Mouse (Mus musculus) layer of hippocampus, postnatal 10 days (tissue): ENCODE data around the gene Tbxas1. TPM values are rescaled to one million over a fixed set of nuclear protein-coding genes. Genes with fewer than 3 reads are reported as not detected.

Experiments
- DNase-seq, 2 experiments: peaks; one replicate each; pipeline ENCODE4 v3.0.0; 2021; ENCODE audit warnings: low spot score in 2 of 2
- total RNA-seq, 2 experiments: library from RNA; stranded (reverse); gene quantifications; 2 replicates each; pipeline ENCODE4 v1.2.3; 2021

Gene Tbxas1
- total RNA-seq, 2 experiments from 2014 or later: 2.0 to 3.6 TPM

DNA sequence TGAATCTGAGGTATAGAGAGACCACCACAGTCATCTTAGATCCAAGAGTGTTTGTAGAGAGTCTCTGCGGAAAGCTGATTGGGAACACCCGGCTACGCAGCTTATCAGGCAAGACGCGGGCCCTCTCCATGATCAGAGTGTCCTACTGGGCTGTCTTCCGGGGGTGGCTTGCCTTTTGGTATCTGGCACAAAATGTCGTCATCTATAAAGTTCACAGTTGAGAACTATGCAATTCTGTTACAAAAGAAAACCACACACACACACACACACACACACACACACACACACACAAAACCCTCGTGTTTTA, 46.6 kb downstream of the Tbxas1 start:
- DNase-seq: no peak

DNA sequence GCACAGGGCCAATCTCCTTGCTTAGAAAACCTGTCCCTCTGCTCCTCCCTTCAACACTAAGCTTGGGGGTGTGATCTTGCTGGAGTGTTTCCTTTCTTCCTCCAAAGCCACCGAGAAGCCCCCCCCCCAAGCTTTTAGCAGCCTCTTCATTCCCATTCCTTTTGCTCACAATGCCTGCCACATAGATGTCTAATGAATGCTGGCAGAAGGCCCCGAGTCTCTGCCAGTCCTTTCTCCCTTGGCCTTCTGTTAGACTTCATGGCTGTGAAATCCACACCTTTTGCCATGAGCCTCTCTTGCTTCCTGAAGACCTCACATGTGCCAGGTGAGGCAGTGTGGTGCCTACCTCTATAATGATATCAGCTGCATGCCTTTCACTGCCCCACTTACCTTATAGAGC, 47.3 kb downstream of the Tbxas1 start:
- DNase-seq: no peak

DNA sequence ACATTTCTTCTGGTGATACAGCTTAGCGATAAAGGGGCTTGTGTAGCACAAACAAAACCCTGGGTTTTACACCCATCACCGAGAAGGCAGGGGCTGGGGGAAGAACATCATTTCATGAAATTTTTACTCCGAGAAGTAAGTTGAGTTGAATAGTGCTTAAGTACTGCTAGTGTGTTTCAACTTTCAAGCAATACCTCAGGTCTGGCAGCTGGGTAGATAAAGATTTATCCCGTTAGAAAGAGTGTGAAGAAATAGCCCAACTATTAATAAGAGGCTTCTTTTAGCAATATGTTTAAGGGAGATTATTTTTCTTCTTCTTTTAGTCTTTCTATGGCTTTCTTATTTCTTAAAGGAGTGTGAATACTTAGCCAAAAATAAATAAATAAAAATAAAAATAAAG, 48.2 kb downstream of the Tbxas1 start:
- no peak for DNase-seq

- no peak for DNase-seq
Measured at GRCm38 (mm10) chr6:38923870-38924817, 48.9 kb downstream of the Tbxas1 start.

DNA sequence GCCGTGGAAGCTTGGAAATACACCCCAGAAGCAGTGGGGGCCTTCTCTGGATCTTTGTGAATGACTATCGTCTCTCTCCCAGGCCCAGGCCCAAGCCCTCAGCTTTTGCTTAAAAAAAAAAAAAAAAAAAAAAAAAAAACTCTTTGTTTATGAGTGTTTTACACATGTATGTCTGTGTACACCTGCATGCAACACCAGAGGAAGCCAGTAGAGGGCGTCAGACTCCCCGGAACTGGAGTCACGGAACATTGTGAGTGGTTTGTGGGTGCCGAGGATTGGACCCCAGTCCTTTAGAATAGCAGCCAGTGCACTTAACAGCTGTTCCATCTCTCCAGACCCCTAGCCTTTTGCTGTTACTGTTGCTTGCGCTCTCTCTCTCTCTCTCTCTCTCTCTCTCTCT, 50.5 kb downstream of the Tbxas1 start:
- no peak for DNase-seq

DNA sequence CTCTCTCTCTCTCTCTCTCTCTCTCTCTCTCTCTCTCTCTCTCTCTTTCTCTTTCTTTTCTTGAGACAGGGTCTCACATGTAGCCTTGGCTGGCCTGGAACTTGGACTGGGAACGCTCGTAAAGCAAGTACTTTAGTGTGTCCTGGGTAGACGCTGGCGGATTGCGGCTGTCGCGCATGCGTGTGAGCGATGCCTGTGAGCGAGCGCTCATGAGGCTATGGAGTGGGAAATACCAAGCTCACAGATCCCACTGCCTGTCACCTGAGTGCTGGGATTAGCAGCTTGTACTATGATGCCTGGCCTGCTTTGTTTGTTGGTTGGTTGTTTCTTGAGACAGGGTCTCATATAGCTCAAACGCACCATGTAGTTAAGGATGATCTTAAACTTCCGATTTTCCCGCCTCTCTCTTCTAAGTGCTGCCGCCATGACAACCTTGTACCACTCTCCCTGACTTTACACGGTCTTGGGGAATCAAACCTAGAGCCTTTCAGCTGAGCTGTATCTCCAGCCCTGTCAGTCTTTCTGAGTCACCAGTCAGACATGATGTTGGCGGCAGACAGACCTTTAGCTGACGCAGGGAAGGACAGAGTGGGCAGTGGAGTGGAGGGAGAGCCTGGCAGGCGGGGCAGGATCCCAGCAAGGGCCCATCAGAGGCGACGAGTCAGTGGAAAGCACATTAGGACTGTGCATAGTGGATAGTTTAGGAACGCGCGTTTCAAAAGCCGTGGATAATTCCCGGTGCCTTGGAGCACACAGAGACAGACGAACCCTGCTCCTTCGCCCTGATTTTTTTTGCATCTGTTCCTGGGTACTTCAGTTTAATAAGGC, 51.1 kb downstream of the Tbxas1 start:
- no peak for DNase-seq

DNA sequence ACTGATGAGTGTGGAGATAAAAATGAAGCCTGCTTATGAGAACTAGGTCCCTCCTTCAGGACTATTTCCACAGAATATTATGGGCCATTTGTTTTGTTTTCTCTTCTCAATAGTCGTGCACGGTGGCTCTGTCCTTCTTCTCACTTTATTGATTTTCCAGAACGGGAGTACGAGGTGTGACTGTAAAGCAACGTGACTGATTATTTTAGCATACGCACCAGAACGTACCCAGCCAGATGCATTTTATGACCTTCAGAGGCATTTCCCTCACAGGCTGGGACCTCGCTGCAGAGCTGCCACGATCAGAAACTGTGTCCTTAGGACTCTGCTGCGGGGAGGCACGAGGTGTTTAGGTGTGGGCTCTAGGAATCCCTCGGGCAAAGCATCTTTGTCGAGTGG, 51.8 kb downstream of the Tbxas1 start:
- no peak for DNase-seq

DNA sequence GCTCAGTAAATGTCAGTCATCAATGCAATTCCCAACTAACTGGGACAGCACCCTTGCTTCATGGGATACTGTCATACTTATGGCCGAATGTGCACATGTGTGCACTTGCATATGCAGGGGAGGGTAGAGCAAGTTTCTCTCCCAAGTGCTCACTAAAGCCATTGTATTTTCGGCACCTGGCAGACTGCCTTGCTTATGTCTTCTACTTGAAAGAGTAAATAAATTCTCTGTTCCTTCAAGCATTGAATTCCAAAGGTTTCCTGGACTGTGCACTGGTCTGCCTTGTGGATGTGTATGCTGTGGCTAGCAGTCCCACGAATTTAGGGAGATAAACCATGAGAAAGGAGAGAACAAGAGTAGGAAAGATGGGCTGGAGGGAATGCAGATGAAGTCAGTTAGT, 53.3 kb downstream of the Tbxas1 start:
- DNase-seq: no peak

DNA sequence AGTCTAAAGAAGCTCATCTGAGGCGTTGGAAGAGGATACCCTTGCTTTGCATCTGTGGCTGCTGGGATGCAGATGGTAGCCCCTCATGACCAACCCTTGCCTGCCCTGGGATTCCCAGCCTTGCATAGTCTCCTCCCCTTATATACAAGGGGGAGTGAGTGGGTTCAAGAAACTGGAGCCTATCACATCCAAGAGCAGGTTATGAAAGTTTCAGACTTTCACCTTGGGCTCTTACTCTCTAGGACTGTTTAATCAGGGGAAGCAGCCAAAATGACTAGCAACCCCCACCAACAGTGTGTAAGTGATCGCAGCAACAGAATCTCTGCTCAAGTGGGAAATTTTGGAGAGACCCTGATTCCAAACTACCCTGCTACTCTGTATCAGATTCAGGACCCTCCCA, 60.8 kb downstream of the Tbxas1 start:
- no peak for DNase-seq

DNA sequence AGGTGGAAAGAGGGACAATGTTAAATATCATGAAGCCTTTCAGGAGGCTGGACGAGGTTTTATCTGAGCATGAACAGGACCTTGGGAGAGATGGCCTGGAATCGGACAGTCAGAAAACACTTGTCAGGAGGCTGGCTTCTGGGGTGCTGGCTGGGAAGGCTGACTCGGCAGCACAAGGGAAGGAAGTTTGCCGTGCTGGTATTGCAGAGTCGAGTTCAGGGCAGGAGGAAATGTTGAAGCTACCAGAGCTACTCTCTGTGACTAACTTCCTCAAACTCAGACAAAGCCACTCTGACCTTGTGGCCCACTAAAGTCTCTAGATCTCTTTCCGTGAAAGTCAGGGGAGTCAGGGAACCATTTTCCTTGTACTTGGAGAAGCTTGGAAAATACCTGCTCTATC, 63.2 kb downstream of the Tbxas1 start:
- no peak for DNase-seq

GRCm38 (mm10) chr6:38939096-38939495, 63.9 kb downstream of the Tbxas1 start:
- no peak for DNase-seq

GRCm38 (mm10) chr6:38941016-38941415, 65.8 kb downstream of the Tbxas1 start:
- DNase-seq: no peak

DNA sequence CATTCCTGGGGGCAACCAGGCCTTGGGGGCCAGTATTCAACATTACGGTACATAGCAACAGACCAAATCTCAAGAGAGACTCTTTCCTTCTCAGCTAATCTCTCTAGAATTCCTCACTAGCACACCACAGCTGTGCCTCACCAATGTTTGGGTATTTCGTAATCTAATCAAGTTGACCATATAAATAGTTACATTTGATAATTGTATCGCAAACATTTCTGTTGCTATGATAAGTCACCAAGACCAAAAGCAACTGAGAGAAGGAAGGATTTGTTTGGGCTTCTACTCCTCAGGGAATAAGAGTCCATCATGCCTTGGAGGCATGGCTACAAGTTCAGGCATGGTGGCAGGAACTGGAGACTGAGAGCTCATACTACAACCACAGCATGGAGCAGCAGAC, 67.6 kb downstream of the Tbxas1 start:
- DNase-seq: no peak

DNA sequence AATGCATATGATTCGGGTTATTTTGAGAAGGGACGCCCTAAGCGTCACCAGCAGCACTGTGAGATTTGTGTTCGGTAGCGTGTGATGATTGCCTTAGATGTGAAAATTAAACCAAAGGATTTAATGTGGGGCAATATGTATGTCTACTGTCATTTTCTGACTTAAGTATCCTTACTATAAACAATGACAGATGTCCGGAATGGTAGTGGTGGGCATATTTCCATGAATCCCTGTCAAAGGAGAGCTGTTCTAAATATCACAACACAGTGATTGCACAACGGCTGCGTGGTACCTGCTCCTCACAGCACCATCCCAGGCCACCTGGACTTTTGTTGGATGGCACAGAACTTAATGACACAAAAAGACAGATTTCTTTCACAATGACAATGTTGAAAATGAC, 69.2 kb downstream of the Tbxas1 start:
- no peak for DNase-seq

DNA sequence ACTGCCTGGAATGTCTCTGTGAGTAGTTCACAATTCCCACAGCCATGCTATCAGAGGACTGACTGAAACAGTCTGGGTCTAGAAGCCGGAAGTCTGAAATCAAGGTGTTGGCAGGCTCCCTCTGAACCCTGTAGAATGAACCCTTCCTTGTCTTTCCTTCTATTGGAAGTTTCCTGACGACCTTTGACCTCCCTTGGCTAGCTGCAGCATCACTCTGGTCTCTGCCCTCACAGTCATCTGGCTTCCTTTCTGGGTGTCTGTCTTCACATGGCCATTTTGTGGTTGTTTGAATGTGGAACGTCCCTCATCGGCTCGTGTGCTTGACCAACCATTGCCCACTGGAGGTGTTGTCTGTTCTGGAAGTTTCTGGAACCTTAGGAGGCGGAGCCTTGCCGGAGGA, 69.6 kb downstream of the Tbxas1 start:
- DNase-seq: no peak

- DNase-seq: no peak
Measured at GRCm38 (mm10) chr6:38945681-38946080, 70.5 kb downstream of the Tbxas1 start.

DNA sequence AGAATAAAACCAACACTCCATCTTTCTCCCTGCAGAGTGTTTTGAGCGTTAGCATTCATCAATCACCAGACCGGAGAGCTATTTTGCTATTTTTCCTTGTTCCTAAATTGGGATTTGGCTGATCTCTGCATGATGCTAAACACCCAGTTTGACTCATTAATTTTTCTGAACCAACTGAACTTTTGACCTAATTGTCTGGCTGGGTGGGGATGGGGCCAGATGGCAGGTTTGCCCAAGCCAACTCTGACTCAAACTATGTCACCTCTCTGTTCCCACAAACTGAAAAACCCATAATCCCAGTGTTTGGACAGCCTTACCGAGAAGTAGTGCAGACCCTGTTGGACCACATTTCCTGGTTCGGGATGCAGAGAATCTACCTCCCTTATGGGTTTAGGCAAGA, 72.1 kb downstream of the Tbxas1 start:
- no peak for DNase-seq

DNA sequence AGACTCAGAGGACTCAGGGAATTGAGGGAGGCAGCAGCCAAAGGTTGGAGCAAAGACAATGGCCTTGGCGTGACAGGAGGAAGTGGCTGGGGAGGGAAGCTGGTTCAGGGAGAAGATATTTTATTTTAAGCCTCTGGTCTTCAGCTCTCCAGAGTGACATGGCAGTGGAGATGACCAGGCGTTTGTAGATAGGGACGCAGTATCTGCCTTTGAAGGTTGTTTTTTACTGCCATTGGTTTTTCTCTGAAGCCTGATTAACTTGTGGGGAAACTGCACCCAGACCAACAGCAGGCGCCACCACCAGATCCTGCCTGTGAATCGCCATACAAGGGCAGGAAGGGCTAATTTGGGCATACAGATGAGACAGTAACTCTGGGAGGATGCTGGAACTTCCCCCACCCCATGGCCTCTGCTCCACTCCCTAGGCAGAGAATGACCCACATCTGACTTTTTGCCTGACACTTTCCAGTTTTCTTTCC, 74.5 kb downstream of the Tbxas1 start:
- DNase-seq: no peak

DNA sequence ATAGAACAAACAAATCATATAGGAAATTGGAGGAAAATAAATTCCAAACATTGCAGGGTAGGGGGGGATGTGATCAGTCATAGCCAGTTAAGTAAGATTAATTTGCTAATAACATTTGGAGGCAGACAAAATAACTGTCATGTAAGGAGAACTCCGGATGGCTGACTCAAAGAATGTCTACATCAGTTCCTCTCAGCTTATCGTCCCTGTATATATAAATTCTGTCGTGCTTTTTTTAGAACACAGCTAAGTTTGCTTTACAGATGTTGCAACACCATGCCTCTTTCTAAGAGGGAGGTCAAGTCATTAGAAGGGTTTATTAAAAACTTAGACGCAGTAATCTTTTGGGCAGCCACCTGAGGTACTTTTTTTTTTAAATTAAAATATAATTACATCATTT, 75.1 kb downstream of the Tbxas1 start:
- DNase-seq: no peak

- DNase-seq: no peak
Measured at GRCm38 (mm10) chr6:38950838-38951237, 75.6 kb downstream of the Tbxas1 start.

DNA sequence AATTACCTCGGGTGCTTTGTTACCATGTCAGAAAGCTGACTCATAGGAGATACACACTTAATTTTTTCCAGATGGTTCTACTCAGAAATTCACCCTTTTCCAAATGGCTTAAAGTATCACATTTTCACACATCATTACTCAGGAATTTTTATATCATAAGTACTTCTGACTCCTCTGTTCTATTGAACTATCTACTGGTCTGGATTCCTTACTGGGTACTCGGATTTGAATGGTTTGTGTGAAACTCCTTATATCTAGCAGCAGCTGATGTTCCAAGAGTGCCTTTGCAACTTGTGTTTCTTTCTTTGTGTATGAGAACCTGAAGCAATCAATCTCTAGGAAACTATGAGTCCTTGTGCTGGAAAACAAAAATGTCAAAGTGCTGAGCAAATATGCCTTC, 81.4 kb downstream of the Tbxas1 start:
- DNase-seq: no peak

DNA sequence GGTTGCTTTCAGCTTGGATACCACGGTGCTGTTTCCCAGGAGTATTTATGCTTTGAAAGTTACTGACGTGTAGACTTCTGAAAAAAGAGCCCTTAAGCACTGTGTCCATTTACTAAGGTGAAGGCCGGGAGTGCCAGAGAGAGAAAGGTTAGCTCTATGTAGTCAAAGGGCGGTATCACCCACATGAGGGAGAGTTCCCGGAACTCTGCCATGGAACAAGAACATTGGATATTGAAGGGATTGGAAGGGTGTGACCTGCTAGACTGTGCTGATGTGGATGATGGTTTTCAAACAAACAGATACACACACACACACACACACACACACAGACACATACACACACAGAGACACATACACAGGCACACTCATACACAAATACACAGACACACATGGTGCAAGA, 82.0 kb downstream of the Tbxas1 start:
- DNase-seq: no peak
